8 mouse cellular contexts compared by ENCODE assay signal in the genomic region with DNA sequence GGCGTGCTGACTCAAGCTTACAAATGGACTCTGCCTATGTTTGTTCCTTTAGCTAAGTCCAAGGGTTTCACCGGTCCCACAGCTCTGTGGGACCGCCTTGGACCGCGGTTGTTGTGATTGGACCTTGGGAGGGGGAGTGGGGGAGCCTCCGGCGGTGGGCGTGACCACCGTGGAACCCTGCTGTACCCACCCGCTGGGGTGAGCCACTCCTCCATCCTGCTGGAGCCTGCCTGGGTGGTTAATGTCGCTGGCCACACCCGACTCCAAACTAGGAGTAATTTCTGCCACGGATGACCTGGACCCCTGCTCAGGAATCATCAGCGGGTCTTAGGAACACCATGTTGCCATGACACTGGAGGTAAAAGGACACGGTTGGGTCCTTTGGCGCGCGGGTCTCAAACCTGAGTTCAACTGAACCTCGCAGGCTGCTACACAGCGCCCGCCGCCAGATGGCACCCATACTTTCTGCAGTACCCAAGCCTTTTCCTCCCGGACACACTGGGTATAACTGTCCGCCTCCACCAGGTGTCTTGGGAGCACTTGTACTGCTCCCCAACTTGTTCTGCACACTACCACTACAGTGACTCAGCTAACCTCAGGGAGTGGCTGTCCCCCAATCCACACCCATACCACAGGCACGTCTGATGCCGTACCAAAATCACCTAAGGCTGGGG. TPM values are rescaled to one million over a fixed set of nuclear protein-coding genes. Genes with fewer than 3 reads are reported as not detected.
DNase-seq lines count a peak whose midpoint lies in the region; ATAC-seq and TF ChIP-seq lines count a peak whose summit lies in the region.

No protein-coding gene starts in this region.

- WGBS in forebrain, embryonic 12.5 days: 1% methylated on average over 26 of the region's 26 CpGs
- under 1% methylated on average over 26 of the region's 26 CpGs for WGBS in lung, embryonic 15.5 days

- H3K27ac ChIP-seq in ES-Bruce4 (ENCODE audit: insufficient read depth, low read length): peak overlapping the region; percentile 48; the same call in 1 of the 2 replicates
- no peak overlapping the region for H3K27ac ChIP-seq in forebrain, embryonic 12.5 days
- H3K27ac ChIP-seq in lung, embryonic 15.5 days: no peak overlapping the region

- H3K4me1 ChIP-seq in ES-Bruce4 (ENCODE audit: control insufficient read depth, insufficient read depth, low read length): no peaks in the 10 kb centered on the region
- peaks cover 10% of the 10 kb centered on the region for H3K4me1 ChIP-seq in forebrain, embryonic 12.5 days
- peaks cover 15% of the 10 kb centered on the region for H3K4me1 ChIP-seq in lung, embryonic 15.5 days

- peak; percentile 81 for TF ChIP-seq CTCF in ES-Bruce4 (IDR thresholded peaks at IDR 0.05; ENCODE audit: low read depth, low read length)

- intact Hi-C loops in heart, postnatal 14 days (cut with DNase I): loop anchor here (2.0 kb wide), 1 partner anchor 239 kb away; no protein-coding TSS in a partner anchor

- ATAC-seq in forebrain, embryonic 12.5 days (ENCODE audit: low FRiP score): peak; percentile 81
- ATAC-seq in lung, embryonic 15.5 days (ENCODE audit: borderline replicate concordance, extremely low read depth, low FRiP score, low TSS enrichment): peak; percentile 87

- TF ChIP-seq EP300 in ES-Bruce4 (IDR thresholded peaks at IDR 0.05; ENCODE audit: insufficient read depth, low read depth, low read length): no peak

- H3K4me3 ChIP-seq in ES-Bruce4 (ENCODE audit: low read depth, low read length): peak overlapping the region; percentile 49
- H3K4me3 ChIP-seq in forebrain, embryonic 12.5 days (replicated peaks): peak overlapping the region; percentile 28
- peak overlapping the region; percentile 45 for H3K4me3 ChIP-seq in lung, embryonic 15.5 days

- no peak for TF ChIP-seq POLR2A in ES-Bruce4 (IDR thresholded peaks at IDR 0.05; ENCODE audit: insufficient read depth, low read length)

- no peaks in the 10 kb centered on the region for H3K36me3 ChIP-seq in ES-Bruce4 (ENCODE audit: control insufficient read depth, insufficient read depth, low read length, poor library complexity, severe bottlenecking)
- peaks cover 10% of the 10 kb centered on the region; the same call in 1 of the 2 replicates for H3K36me3 ChIP-seq in forebrain, embryonic 12.5 days (replicated peaks)
- no peaks in the 10 kb centered on the region for H3K36me3 ChIP-seq in lung, embryonic 15.5 days

- peak; percentile 90 for DNase-seq in c-Kit-positive CD71-positive TER-119-positive erythroid progenitor cells, embryonic 14.5 days (ENCODE audit: low spot score)
- peak; percentile 73 to 83 for DNase-seq in heart, postnatal 14 days
- peak; percentile 83 for DNase-seq in layer of hippocampus, adult 11-12 months (ENCODE audit: low spot score)
- peak; percentile 42 for DNase-seq in ovary, postnatal 10 days (ENCODE audit: low spot score)
- peak; percentile 89 for DNase-seq in thymus, postnatal 0 days (ENCODE audit: low spot score)

- no peaks in the 10 kb centered on the region for H3K27me3 ChIP-seq in ES-Bruce4 (ENCODE audit: control insufficient read depth, insufficient read depth, low read length, poor library complexity, severe bottlenecking)
- 0 out of 2 replicates have a peak, but pooled peaks cover 4% of the 10 kb centered on the region for H3K27me3 ChIP-seq in forebrain, embryonic 12.5 days
- no peaks in the 10 kb centered on the region for H3K27me3 ChIP-seq in lung, embryonic 15.5 days

- peak overlapping the region; percentile 57 for H3K4me2 ChIP-seq in forebrain, embryonic 12.5 days
- H3K4me2 ChIP-seq in lung, embryonic 15.5 days: peak overlapping the region; percentile 90

- H3K9ac ChIP-seq in ES-Bruce4 (ENCODE audit: low read depth, poor library complexity, severe bottlenecking): peak overlapping the region; percentile 33; the same call in 1 of the 2 replicates
- peak overlapping the region; percentile 51; the same call in 1 of the 2 replicates for H3K9ac ChIP-seq in forebrain, embryonic 12.5 days
- H3K9ac ChIP-seq in lung, embryonic 15.5 days: peak overlapping the region; percentile 49

- H3K9me3 ChIP-seq in ES-Bruce4 (replicated peaks; ENCODE audit: control insufficient read depth, insufficient read depth, low read length, poor library complexity, severe bottlenecking): no peaks in the 10 kb centered on the region
- no peaks in the 10 kb centered on the region for H3K9me3 ChIP-seq in forebrain, embryonic 12.5 days
- H3K9me3 ChIP-seq in lung, embryonic 15.5 days: no peaks in the 10 kb centered on the region

RNA-seq across cellular contexts. Expression of a gene that starts 1.3 kb away (rescaled TPM):
- 44.7 and 45.0 TPM in 2 replicates for polyA plus RNA-seq in ES-Bruce4 (2011; ENCODE audit: insufficient read depth, insufficient read length, low read depth, missing spikeins)
- polyA plus RNA-seq in forebrain, embryonic 12.5 days (2016; fragmentation: Nextera tagmentation; extraction: Ambion mirVana): 51.1 and 59.2 TPM in 2 replicates
- total RNA-seq in heart, postnatal 14 days (2021): 10 to 100 TPM; 46.2 to 47.8 TPM
- 30.3 and 34.5 TPM in 2 replicates for polyA plus RNA-seq in lung, embryonic 15.5 days (2015; fragmentation: Nextera tagmentation; extraction: Ambion mirVana)
- polyA plus RNA-seq in thymus, postnatal 0 days (2015; fragmentation: Nextera tagmentation; extraction: Ambion mirVana): 48.3 and 62.0 TPM in 2 replicates

RNA-seq across cellular contexts. Expression of a gene that starts 11.5 kb away (rescaled TPM):
- polyA plus RNA-seq in ES-Bruce4 (2011; ENCODE audit: insufficient read depth, insufficient read length, low read depth, missing spikeins): 25.3 and 30.4 TPM in 2 replicates
- 31.1 and 32.6 TPM in 2 replicates for polyA plus RNA-seq in forebrain, embryonic 12.5 days (2016; fragmentation: Nextera tagmentation; extraction: Ambion mirVana)
- total RNA-seq in heart, postnatal 14 days (2021): 10 to 100 TPM; 12.2 to 12.7 TPM
- polyA plus RNA-seq in lung, embryonic 15.5 days (2015; fragmentation: Nextera tagmentation; extraction: Ambion mirVana): 33.2 and 34.5 TPM in 2 replicates
- polyA plus RNA-seq in thymus, postnatal 0 days (2015; fragmentation: Nextera tagmentation; extraction: Ambion mirVana): 27.3 and 29.8 TPM in 2 replicates

RNA-seq across cellular contexts. Expression of a gene that starts 17.5 kb away (rescaled TPM):
- polyA plus RNA-seq in ES-Bruce4 (2011; ENCODE audit: insufficient read depth, insufficient read length, low read depth, missing spikeins): 254 and 307 TPM in 2 replicates
- 461 and 463 TPM in 2 replicates for polyA plus RNA-seq in forebrain, embryonic 12.5 days (2016; fragmentation: Nextera tagmentation; extraction: Ambion mirVana)
- total RNA-seq in heart, postnatal 14 days (2021): 100 to 1,000 TPM; 241 to 249 TPM
- polyA plus RNA-seq in lung, embryonic 15.5 days (2015; fragmentation: Nextera tagmentation; extraction: Ambion mirVana): 447 and 455 TPM in 2 replicates
- 506 and 523 TPM in 2 replicates for polyA plus RNA-seq in thymus, postnatal 0 days (2015; fragmentation: Nextera tagmentation; extraction: Ambion mirVana)

RNA-seq across cellular contexts. Expression of a gene that starts 53.3 kb away (rescaled TPM):
- 14.4 and 16.6 TPM in 2 replicates for polyA plus RNA-seq in ES-Bruce4 (2011; ENCODE audit: insufficient read depth, insufficient read length, low read depth, missing spikeins)
- polyA plus RNA-seq in forebrain, embryonic 12.5 days (2016; fragmentation: Nextera tagmentation; extraction: Ambion mirVana): 8.5 and 10.8 TPM in 2 replicates
- 1 to 10 TPM; 8.7 to 9.3 TPM for total RNA-seq in heart, postnatal 14 days (2021)
- polyA plus RNA-seq in lung, embryonic 15.5 days (2015; fragmentation: Nextera tagmentation; extraction: Ambion mirVana): 4.7 and 5.4 TPM in 2 replicates
- 1.4 and 1.5 TPM in 2 replicates for polyA plus RNA-seq in thymus, postnatal 0 days (2015; fragmentation: Nextera tagmentation; extraction: Ambion mirVana)

RNA-seq across cellular contexts. Expression of a gene that starts 57.3 kb away (rescaled TPM):
- 0.88 and 0.96 TPM in 2 replicates for polyA plus RNA-seq in ES-Bruce4 (2011; ENCODE audit: insufficient read depth, insufficient read length, low read depth, missing spikeins)
- polyA plus RNA-seq in forebrain, embryonic 12.5 days (2016; fragmentation: Nextera tagmentation; extraction: Ambion mirVana): 4.3 and 5.2 TPM in 2 replicates
- total RNA-seq in heart, postnatal 14 days (2021): 1 to 10 TPM in 1 of 2 experiments, under 1 TPM in 1; 0.90 to 1.0 TPM
- 6.1 and 6.7 TPM in 2 replicates for polyA plus RNA-seq in lung, embryonic 15.5 days (2015; fragmentation: Nextera tagmentation; extraction: Ambion mirVana)
- polyA plus RNA-seq in thymus, postnatal 0 days (2015; fragmentation: Nextera tagmentation; extraction: Ambion mirVana): 0.19 and 0.29 TPM in 2 replicates
